Mouse (Mus musculus) embryo, embryonic 11 days (tissue): ENCODE data around the gene Lrrc75a.

ENCODE experiments used
- DNase-seq: peaks from one replicate; pipeline ENCODE4 v3.0.0-alpha.2; 2015

The Lrrc75a gene

GRCm38 (mm10) chr11:62644602-62645336 lies 3.6 kb downstream of the Lrrc75a start:
- DNase-seq = no peak

- no peak for DNase-seq
Observed at GRCm38 (mm10) chr11:62643681-62644363, 4.5 kb downstream of the Lrrc75a start.

GRCm38 (mm10) chr11:62643011-62643631 lies 5.2 kb downstream of the Lrrc75a start:
- no peak for DNase-seq

DNA sequence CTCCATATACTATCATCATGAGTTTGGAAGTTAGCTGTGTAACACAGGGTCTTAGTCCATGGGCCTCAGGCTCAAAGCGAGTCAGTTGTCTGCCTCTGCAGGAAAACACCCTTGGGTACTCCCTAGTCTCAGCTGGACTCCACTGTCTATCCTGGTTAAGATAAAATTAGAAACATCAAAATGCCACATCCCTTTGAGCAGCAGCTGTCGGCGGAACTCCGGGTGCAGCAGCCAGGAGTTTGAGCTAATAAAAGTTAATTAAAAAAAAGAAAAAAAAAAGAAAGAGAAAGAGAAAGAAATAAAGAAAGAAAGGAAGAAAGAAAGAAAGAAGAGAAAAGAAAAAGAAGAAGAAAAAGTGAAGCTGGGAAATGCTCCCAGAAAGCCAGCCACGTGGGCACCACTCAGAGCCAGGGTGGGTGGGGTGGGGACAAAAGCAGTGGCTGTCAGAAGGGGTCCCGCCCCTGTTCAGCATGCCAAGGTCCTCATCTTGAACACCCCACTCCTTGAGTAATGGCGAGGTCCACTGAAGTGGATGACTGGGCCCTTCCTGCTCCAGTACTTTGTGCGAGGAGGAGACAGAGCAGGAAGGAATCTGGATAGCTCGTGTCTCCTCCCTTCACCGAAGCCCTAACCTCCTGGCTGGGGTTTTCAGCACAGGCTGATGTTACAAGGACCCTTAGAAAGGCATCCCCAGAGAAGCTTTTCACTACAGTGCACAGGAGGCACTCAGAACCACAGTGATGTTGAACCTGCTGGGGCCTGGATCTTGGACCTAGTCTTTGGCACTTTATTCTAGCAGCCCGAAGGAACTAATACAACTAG lies 6.1 kb downstream of the Lrrc75a start:
- no peak for DNase-seq

DNA sequence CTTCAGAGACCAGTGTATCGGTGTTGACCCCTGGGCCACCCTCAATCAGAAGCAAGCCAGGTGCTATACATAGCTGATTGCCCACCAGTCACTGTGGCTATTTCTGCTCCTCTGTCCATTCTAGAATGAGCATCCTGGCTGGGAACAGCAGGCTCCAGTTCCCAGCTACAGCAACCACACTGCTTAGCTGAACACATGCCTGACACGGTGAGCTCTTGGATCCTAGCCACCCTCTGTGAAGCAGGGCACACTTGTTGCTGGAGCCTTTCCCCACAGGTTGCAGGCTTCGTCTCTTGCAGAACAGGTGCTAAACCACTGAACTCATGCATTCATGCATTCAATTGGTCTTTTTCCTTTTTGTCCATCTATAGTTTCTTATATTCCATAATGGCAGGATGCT lies 7.9 kb downstream of the Lrrc75a start:
- DNase-seq = no peak

GRCm38 (mm10) chr11:62638402-62638801 lies 9.9 kb downstream of the Lrrc75a start:
- DNase-seq = no peak

DNA sequence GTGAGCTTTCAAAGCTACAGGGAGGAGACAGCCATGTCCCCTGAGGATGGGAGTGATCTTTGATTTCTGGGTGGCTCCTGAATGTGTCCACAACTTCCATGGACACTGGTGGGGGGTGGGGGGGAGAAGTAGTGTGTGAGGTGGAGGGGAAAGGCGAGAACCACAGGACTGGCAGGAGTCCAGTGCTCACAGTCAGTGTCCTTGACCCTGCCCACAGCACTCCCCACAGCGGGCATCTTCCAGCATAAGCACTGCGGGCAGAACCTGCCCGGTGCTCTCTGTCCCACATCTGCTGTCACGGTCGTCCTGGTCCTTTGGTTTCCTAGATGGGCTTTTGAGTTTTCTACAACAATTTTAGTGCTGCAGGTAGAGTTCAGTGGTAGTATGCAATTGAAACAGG lies 10.5 kb downstream of the Lrrc75a start:
- no peak for DNase-seq

GRCm38 (mm10) chr11:62637401-62637800 lies 10.9 kb downstream of the Lrrc75a start:
- DNase-seq = no peak

DNA sequence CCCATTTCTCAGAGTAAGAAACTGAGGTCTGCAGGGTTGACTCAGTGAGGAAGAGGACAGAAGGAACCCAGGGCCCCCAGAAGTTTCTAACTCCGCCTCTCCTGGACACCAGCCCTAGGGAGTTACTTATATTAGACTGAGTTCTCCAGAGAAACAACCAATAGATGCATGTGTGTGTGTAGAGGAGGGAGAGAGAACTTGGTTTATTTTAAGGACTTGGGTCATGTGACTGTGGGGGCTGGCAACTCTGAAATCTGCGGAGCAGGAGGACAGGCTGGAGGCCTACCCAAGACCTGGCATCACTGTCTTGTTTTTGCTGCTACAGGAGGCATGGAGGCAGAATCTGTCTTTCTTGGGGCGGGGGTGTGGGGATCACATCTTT lies 11.5 kb downstream of the Lrrc75a start:
- no peak for DNase-seq

- DNase-seq = no peak
Observed at GRCm38 (mm10) chr11:62636105-62636839, 12.1 kb downstream of the Lrrc75a start.

- DNase-seq = no peak
Observed at GRCm38 (mm10) chr11:62635406-62635805, 12.9 kb downstream of the Lrrc75a start.

- peak; percentile 24 for DNase-seq
Observed at GRCm38 (mm10) chr11:62631138-62631537, 17.2 kb downstream of the Lrrc75a start.

GRCm38 (mm10) chr11:62630225-62630821 lies 18.0 kb downstream of the Lrrc75a start:
- DNase-seq = peak; percentile 61

GRCm38 (mm10) chr11:62629352-62630224 lies 18.7 kb downstream of the Lrrc75a start:
- peak; percentile 85 for DNase-seq

DNA sequence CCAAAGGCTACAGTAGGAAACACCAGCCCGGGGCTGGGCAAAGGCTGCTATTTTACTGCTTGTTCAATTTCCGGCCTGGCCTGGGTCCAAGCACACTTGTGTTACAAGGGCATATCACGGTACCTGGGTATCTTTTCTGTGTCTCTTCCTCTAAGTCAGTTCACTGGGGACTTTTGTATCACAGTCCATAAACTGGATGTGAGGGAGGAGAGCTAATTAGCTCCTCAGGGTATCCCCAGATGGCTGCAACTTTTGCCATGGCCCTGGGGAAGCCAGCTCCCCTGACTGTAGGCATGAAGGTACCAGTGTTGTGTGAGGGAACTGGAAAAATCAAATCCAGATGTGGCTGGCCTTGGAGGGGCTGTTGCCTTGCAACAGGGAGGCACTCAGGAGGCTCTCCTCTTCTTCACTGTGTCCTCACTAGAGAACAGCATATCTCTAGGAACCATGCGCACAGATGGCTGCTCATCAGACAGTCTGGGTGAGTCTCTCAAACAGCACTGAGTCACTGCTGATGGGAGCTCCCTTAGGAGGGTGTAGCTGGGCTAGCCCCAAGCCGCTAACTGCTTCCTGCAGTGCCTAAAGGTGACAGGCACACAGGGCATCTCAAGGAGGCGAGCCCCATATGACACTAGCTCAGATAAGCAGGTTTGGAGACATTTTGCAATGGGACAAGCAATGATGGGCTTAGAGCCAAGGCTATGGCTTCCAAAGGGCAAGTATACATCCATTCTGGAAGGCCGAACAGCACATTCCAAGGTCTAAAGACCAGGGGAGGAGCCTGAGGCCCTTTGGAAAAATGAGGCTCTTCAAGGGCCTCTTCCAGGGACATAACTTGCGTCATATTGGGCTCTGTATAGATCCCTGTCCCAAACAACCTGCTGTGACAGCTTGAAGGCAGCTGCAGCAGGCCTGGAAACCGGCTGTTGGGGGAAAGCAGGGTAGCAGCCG lies 23.7 kb downstream of the Lrrc75a start:
- DNase-seq = peak; percentile 69

GRCm38 (mm10) chr11:62622850-62623249 lies 25.5 kb downstream of the Lrrc75a start:
- DNase-seq = no peak

GRCm38 (mm10) chr11:62621586-62622283 lies 26.6 kb downstream of the Lrrc75a start:
- no peak for DNase-seq

- no peak for DNase-seq
Observed at GRCm38 (mm10) chr11:62621079-62621478, 27.2 kb downstream of the Lrrc75a start.

DNA sequence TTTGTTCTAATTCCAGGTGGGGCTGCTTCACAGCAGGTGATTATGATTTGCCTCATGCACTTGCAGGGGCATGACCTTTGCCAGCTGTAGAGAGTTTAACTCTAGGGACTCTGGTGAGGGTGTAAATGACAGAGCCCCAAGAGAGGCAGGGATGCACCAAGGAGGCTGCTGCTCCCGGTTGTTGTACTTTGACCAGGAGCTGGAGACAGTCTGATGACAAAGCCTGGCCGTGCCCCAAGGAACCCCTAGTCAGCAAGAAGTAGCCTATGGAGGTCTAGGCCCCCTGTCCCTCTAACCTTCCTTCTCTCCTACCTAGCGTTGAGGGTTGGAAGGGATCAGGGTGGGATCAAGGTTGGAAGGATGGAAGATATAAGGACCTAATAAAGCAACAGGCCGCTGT lies 32.9 kb downstream of the Lrrc75a start:
- DNase-seq = no peak
